Mouse (Mus musculus) retina, adult 2 months (tissue): ENCODE measurements at regions not wholly inside any gene's neighbourhood (a gene's known extent, or its start where the extent isn't known, plus 50 kb on each side); places are given as distances from the start of the nearest gene placed in this dataset.

ENCODE experiments used
- DNase-seq: peaks from one replicate; pipeline ENCODE4 v3.0.0-alpha.2; 2012; ENCODE audit warnings: low read depth, low spot score

GRCm38 (mm10) chr13:42358588-42358987 lies 57.3 kb downstream of the Edn1 start:
- no peak for DNase-seq

- DNase-seq, result no peak
Measured at GRCm38 (mm10) chr13:42367655-42368554, 66.6 kb downstream of the Edn1 start.

GRCm38 (mm10) chr13:42369826-42370225 lies 68.5 kb downstream of the Edn1 start:
- DNase-seq, result no peak

GRCm38 (mm10) chr13:42372201-42372600 lies 70.9 kb downstream of the Edn1 start:
- DNase-seq, result no peak

GRCm38 (mm10) chr13:42374181-42374596 lies 72.9 kb downstream of the Edn1 start:
- peak; percentile 13 for DNase-seq

GRCm38 (mm10) chr13:42379675-42380074 lies 78.4 kb downstream of the Edn1 start:
- no peak for DNase-seq

- no peak for DNase-seq
Measured at GRCm38 (mm10) chr13:42383099-42383498, 81.8 kb downstream of the Edn1 start.

- no peak for DNase-seq
Measured at GRCm38 (mm10) chr13:42390389-42390788, 89.1 kb downstream of the Edn1 start.

GRCm38 (mm10) chr13:42391330-42392005 lies 90.2 kb downstream of the Edn1 start:
- DNase-seq, result no peak

GRCm38 (mm10) chr13:42392701-42393100 lies 91.4 kb downstream of the Edn1 start:
- DNase-seq, result no peak

- no peak for DNase-seq
Measured at GRCm38 (mm10) chr13:42394572-42394971, 93.3 kb downstream of the Edn1 start.

GRCm38 (mm10) chr13:42401513-42401912 lies 100.2 kb downstream of the Edn1 start:
- DNase-seq, result no peak

- DNase-seq, result no peak
Measured at GRCm38 (mm10) chr13:42403231-42404020, 102.2 kb downstream of the Edn1 start.

- DNase-seq, result no peak
Measured at GRCm38 (mm10) chr13:42412652-42413282, 111.5 kb downstream of the Edn1 start.

GRCm38 (mm10) chr13:42446921-42447320 lies 145.6 kb downstream of the Edn1 start:
- no peak for DNase-seq

- no peak for DNase-seq
Measured at GRCm38 (mm10) chr13:42453665-42454064, 152.4 kb downstream of the Edn1 start.

- DNase-seq, result no peak
Measured at GRCm38 (mm10) chr13:42459892-42460291, 158.6 kb downstream of the Edn1 start.

GRCm38 (mm10) chr13:42478825-42479224 lies 177.5 kb downstream of the Edn1 start:
- no peak for DNase-seq

GRCm38 (mm10) chr13:42490956-42491680 lies 189.3 kb upstream of the Phactr1 start:
- no peak for DNase-seq

- DNase-seq, result no peak
Measured at GRCm38 (mm10) chr13:42494371-42494770, 186.1 kb upstream of the Phactr1 start.

GRCm38 (mm10) chr13:42498351-42498750 lies 182.1 kb upstream of the Phactr1 start:
- DNase-seq, result no peak
